Mouse (Mus musculus) liver, adult 2 months (tissue): ENCODE results near the gene Rpl5. TPM values are rescaled to one million over a fixed set of nuclear protein-coding genes. Genes with fewer than 3 reads are reported as not detected.
"Not testable (repeated sequence)": the region's sequence is repeated elsewhere in the genome, so short reads cannot be mapped to it uniquely, and the experiment has no call there.

ENCODE experiments used
- DNase-seq: peaks from one replicate; pipeline ENCODE4 v3.0.0-alpha.2; 2011; ENCODE audit warnings: low read depth, low spot score; ENCODE audit errors: extremely low read depth
- H3K27ac ChIP-seq: fragments of 200-500 bp; replicated peaks from 2 replicates; pipeline ENCODE4 v1.5.1; 2012; ENCODE audit warnings: low read depth, mild to moderate bottlenecking, control low read depth, inconsistent platforms, low read length; ENCODE audit not compliant: insufficient read depth
- H3K27me3 ChIP-seq: fragments of 200-500 bp; 2 replicates; pipeline ENCODE4 v1.6.1; 2012; ENCODE audit warnings: mild to moderate bottlenecking, moderate library complexity, low read length, inconsistent platforms; ENCODE audit not compliant: control insufficient read depth, insufficient read depth
- H3K36me3 ChIP-seq: fragments of 200-500 bp; 2 replicates; pipeline ENCODE4 v1.6.1; 2012; ENCODE audit warnings: low read length, inconsistent platforms; ENCODE audit not compliant: control insufficient read depth, insufficient read depth
- H3K4me1 ChIP-seq: fragments of 200-500 bp; 2 replicates; pipeline ENCODE4 v1.6.1; 2011; ENCODE audit warnings: low read length; ENCODE audit not compliant: control insufficient read depth, insufficient read depth
- H3K4me3 ChIP-seq: fragments of 200-500 bp; 2 replicates; pipeline ENCODE4 v1.5.1; 2011; ENCODE audit warnings: low read depth, mild to moderate bottlenecking, control low read depth, low read length, moderate library complexity; ENCODE audit not compliant: insufficient read depth
- H3K79me2 ChIP-seq: fragments of 200-500 bp; 2 replicates; pipeline ENCODE4 v1.6.1; 2012; ENCODE audit warnings: inconsistent platforms, mild to moderate bottlenecking, low read length, moderate library complexity; ENCODE audit not compliant: control insufficient read depth, insufficient read depth
- H3K9ac ChIP-seq: fragments of 200-500 bp; 2 replicates; pipeline ENCODE4 v1.6.1; 2012; ENCODE audit warnings: low read depth, mild to moderate bottlenecking, control low read depth, inconsistent platforms, low read length
- CTCF ChIP-seq: fragments of 200-500 bp; IDR thresholded peaks from 2 replicates; pipeline ENCODE4 v1.5.1; 2011; ENCODE audit warnings: low read depth, low read length, control low read depth
- POLR2A ChIP-seq: fragments of 200-500 bp; IDR thresholded peaks from 2 replicates; pipeline ENCODE4 v1.6.1; 2011; ENCODE audit warnings: low read length, control low read depth; ENCODE audit not compliant: insufficient read depth; ENCODE audit errors: extremely low read depth
- WGBS: fragments of 180-500 bp; shearing (Covaris S2); methylation state at CpG from one replicate; pipeline ENCODE4 v1.1.7; 2018; 5-methylcytosine and 5-hydroxymethylcytosine counted together
- polyA plus RNA-seq: library from polyadenylated mRNA; depleted of rRNA; stranded (reverse); fragments of >200 nt; gene quantifications from 2 replicates; pipeline ENCODE4 v1.2.3, GENCODE M21; 2012
- total RNA-seq: library from RNA; depleted of rRNA; stranded (reverse); fragments of >200 nt; gene quantifications from 2 replicates; pipeline ENCODE4 v1.2.3, GENCODE M21; 2014

The Rpl5 gene
- total and polyA plus RNA-seq, 2 experiments, result 12.7 to 103 TPM

DNA sequence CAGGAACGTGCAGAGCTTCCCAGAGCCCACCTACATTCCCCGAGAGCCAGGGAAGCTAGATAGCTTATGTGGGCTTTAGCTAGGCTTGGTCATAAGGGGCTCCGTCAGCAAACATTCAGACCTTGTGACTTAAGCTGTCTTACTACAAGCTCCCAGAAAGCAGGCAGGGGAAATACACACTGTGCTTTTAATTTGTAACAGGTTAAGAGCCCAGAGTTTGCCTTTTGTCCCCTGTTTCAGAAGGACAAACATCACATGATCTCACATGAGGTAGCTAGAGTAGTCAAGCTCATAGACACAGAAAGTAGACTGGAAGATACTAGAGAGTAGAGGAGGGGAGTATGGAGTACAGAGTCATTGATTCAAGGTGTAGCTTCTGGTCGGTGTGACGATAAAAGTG is 19.6 kb upstream of the Rpl5 start:
- no peak overlapping the region; the same call in 1 of the 2 replicates for H3K4me3 ChIP-seq
- no peaks in the 10 kb centered on the region for H3K36me3 ChIP-seq
- H3K27me3 ChIP-seq, result no peaks in the 10 kb centered on the region
- DNase-seq, result peak; percentile 99
- no peaks in the 10 kb centered on the region; the same call in 1 of the 2 replicates for H3K4me1 ChIP-seq
- TF ChIP-seq CTCF, result no peak
- TF ChIP-seq POLR2A, result no peak
- WGBS, result 14% methylated on average over 5 of the region's 5 CpGs
- peak overlapping the region; percentile 80 for H3K9ac ChIP-seq
- no peaks in the 10 kb centered on the region for H3K79me2 ChIP-seq
- H3K27ac ChIP-seq, result peak overlapping the region; percentile 100

DNA sequence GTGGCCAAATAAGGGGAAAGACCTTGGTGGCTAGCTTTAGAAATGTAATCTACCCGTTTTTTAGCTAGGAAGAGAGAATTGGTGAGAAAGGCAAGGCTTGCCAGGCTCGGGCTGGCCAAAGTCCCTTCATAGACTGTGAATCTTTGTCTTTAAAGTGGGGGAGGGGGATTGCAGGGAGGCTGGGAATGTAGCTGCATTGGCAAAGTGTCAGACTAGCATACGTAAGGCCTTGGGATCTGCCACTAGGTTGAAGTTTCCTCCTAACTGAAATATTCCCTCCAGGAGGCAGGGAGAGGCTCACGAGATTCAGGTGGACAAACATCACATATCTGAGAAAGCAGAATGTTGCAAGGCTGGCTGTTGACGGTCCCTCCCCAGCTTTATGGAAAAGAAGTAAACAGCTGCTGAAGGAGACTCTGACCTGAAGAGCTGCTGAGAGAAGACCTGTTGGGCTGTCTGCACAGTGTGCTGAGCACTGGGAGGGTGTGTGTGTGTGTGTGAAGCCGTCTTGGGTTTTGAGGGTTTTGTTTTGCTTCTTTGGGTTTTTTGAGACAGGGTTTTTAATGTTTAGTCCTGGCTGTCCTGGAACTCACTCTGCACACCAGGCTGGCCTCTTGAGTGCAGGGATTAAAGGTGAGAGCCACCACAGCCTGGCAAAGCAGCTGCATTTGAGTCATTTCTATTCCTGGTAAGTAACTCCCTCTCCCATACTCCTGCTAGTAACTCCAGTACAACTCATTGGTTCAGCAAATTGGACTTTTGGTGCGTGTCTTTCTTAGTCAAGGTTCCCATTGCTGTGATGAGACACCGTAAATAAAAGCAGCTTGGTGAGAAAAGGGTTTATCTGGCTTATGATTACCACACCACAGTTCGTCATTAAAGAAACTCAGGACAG is 10.1 kb upstream of the Rpl5 start:
- H3K9ac ChIP-seq, result peak overlapping the region; percentile 61
- no peaks in the 10 kb centered on the region for H3K36me3 ChIP-seq
- H3K4me3 ChIP-seq, result peak overlapping the region; percentile 13; the same call in 1 of the 2 replicates
- H3K4me1 ChIP-seq, result peaks cover 9% of the 10 kb centered on the region
- no peaks in the 10 kb centered on the region for H3K79me2 ChIP-seq
- peak overlapping the region; percentile 90 for H3K27ac ChIP-seq
- no peaks in the 10 kb centered on the region for H3K27me3 ChIP-seq
- 20% methylated on average over 9 of the region's 9 CpGs for WGBS
- DNase-seq, result peak; percentile 83
- TF ChIP-seq CTCF (no peak), POLR2A (no peak)

DNA sequence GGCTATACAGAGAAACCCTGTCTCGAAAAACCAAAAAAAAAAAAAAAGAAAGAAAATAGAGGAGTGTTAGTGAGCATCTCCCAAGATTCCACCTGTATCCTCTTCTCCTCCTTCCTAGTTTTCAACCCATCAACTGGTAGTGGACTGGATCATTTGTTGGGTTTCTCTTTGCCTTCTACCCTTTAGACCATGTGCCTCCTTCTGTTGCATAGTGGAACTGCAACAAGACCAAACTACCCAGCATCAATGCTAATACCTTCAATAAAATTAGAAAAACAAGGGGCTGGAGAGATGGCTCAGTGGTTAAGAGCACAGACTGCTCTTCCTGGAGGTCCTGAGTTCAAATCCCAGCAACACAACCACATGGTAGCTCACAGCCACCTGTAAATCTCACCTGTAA is 8.8 kb upstream of the Rpl5 start:
- H3K9ac ChIP-seq, H3K27ac ChIP-seq, H3K36me3 ChIP-seq, H3K4me1 ChIP-seq, H3K27me3 ChIP-seq, H3K4me3 ChIP-seq, H3K79me2 ChIP-seq: not testable (repeated sequence)
- TF ChIP-seq CTCF, result peak; percentile 37; the same call in 1 of the 2 replicates
- peak; percentile 52 for DNase-seq
- WGBS, result 60% methylated on average over 1 of the region's 1 CpGs

DNA sequence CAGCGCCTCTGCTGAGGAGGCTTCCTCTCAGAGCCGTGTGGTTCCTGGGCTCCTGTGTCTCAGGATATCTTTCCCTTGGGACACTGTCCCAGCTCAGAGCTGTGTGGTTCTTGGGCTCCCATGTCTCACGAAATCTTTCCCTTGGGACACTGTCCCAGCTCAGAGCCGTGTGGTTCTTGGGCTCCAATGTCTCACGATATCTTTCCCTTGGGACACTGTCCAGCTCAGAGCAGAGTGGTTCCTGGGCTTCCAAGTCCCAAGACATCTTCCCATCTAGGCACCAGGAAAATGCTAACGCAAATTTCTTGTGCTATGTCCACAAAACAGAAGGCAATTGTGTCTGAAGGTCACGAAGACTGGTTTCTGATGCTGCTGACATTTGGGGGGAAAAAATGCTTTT is 5.6 kb upstream of the Rpl5 start:
- no peak overlapping the region for H3K27ac ChIP-seq
- H3K4me1 ChIP-seq, result peaks cover 9% of the 10 kb centered on the region
- no peak overlapping the region for H3K9ac ChIP-seq
- no peaks in the 10 kb centered on the region for H3K27me3 ChIP-seq
- H3K36me3 ChIP-seq, result no peaks in the 10 kb centered on the region
- TF ChIP-seq POLR2A (no peak), CTCF (no peak)
- no peak overlapping the region for H3K4me3 ChIP-seq
- DNase-seq, result no peak
- no peaks in the 10 kb centered on the region for H3K79me2 ChIP-seq
- 86% methylated on average over 7 of the region's 7 CpGs for WGBS

DNA sequence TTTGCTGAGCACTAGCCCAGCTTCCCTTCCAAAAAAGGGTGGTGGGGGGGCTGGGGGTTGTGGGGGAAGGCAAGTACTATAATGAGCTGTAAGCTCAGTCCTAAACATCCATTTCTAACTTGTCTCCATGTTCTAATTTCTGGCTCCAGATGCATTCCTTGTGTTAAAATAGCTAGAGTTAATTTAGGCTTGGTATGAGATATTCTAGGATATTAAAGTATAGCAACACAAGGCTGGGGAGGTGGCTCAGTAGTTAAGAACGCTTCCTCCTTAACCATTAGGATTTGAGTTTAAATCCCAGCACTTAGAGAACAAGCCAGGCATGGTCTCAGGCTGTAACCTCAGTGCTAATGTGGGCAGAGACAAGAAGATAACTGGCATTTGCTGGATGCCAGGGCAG is 4.0 kb upstream of the Rpl5 start:
- Histone ChIP-seq H3K79me2 (peaks cover 8% of the 10 kb centered on the region; the same call in 1 of the 2 replicates), H3K36me3 (no peaks in the 10 kb centered on the region), H3K4me3 (no peak overlapping the region), H3K27ac (no peak overlapping the region), H3K27me3 (no peaks in the 10 kb centered on the region), H3K4me1 (no peaks in the 10 kb centered on the region), H3K9ac (no peak overlapping the region)
- DNase-seq, result no peak
- 86% methylated on average over 1 of the region's 1 CpGs for WGBS
- TF ChIP-seq POLR2A, result no peak
- TF ChIP-seq CTCF, result no peak

DNA sequence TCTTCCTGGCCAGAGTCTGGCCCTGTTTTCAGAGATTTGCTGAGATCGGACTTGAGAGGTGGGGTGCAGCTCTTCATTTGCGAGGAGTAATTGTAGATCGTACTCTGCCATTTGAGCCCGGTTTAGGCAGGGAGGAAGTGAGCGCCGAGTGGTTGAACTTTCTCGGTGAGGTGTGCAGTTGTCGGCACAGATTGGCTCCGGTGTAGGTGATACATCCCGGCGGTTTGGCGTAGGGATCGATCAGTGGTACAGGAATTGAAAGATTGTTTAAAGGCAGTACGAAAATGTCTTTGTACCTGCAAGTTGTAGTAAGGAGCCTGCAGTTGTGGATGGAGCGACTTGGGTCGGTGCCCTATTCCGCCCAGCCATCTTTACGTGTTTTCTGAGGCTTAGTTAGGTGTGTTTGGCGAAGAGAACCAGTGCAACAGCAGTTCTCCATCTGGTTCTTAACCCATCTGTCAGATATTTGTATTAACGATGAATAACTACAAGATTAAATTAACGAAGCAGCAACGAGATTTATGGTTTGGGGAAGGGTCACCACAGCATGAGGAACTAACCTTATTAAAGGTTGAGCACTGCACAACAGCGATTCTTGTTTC is 813 bp downstream of the Rpl5 start:
- under 1% methylated on average over 23 of the region's 23 CpGs for WGBS
- Histone ChIP-seq H3K36me3 (peaks cover 34% of the 10 kb centered on the region), H3K79me2 (peaks cover 9% of the 10 kb centered on the region; the same call in 1 of the 2 replicates), H3K9ac (peak overlapping the region; percentile 79), H3K4me1 (no peaks in the 10 kb centered on the region), H3K27me3 (no peaks in the 10 kb centered on the region), H3K4me3 (peak overlapping the region; percentile 77), H3K27ac (peak overlapping the region; percentile 46)
- TF ChIP-seq POLR2A (no peak), CTCF (no peak)
- DNase-seq, result peak; percentile 48
